Mouse (Mus musculus) heart, embryonic 15.5 days (tissue): Measurements from ENCODE around the gene Flii. TPM values are rescaled to one million over a fixed set of nuclear protein-coding genes. Genes with fewer than 3 reads are reported as not detected.
A peak's percentile ranks its signal among the peaks of the same experiment; 100 is the strongest.

ENCODE experiments used
- ATAC-seq: fragments of 200-750 bp; cut with Nextera tagmentation; replicated peaks from 2 replicates; pipeline ENCODE4 v1.8.0; 2017; ENCODE audit warnings: low read depth, moderate TSS enrichment; ENCODE audit not compliant: insufficient number of reproducible peaks, insufficient read depth, low FRiP score
- H3K27ac ChIP-seq: fragments of 300-500 bp; sonication (generic); 2 replicates; pipeline ENCODE4 v1.5.1; 2015; ENCODE audit warnings: mild to moderate bottlenecking, inconsistent platforms
- H3K27me3 ChIP-seq: fragments of 300-500 bp; sonication (generic); 2 replicates; pipeline ENCODE4 v1.6.1; 2015; ENCODE audit warnings: inconsistent platforms
- H3K36me3 ChIP-seq: fragments of 300-500 bp; sonication (generic); 2 replicates; pipeline ENCODE4 v1.6.1; 2015; ENCODE audit warnings: mild to moderate bottlenecking, inconsistent platforms
- H3K4me1 ChIP-seq: fragments of 300-500 bp; sonication (generic); replicated peaks from 2 replicates; pipeline ENCODE4 v1.6.1; 2015; ENCODE audit warnings: inconsistent platforms
- H3K4me2 ChIP-seq: fragments of 300-500 bp; sonication (generic); 2 replicates; pipeline ENCODE4 v1.6.1; 2015; ENCODE audit warnings: inconsistent platforms, mild to moderate bottlenecking, moderate library complexity
- H3K4me3 ChIP-seq: fragments of 300-500 bp; sonication (generic); 2 replicates; pipeline ENCODE4 v1.5.1; 2015; ENCODE audit warnings: mild to moderate bottlenecking, inconsistent platforms
- H3K9ac ChIP-seq: fragments of 300-500 bp; sonication (generic); 2 replicates; pipeline ENCODE4 v1.6.1; 2015; ENCODE audit warnings: mild to moderate bottlenecking, inconsistent platforms
- H3K9me3 ChIP-seq: fragments of 300-500 bp; sonication (generic); replicated peaks from 2 replicates; pipeline ENCODE4 v1.6.1; 2016; ENCODE audit warnings: inconsistent platforms
- WGBS: fragments of 180-500 bp; shearing (Covaris S2); methylation state at CpG from one replicate; pipeline ENCODE4 v1.1.7; 2015; ENCODE audit warnings: mixed read lengths; 5-methylcytosine and 5-hydroxymethylcytosine counted together
- microRNA-seq: library from miRNA; unstranded; fragments of <30 nt; microRNA quantifications from one replicate; pipeline ENCODE4, GENCODE M21; 2016
- polyA plus RNA-seq: library from polyadenylated mRNA; unstranded; fragments of >200 nt; fragmentation: Nextera tagmentation; extraction: Ambion mirVana; gene quantifications from 2 replicates; pipeline ENCODE4 v1.2.1, GENCODE M21; 2015

Gene Flii
- polyA plus RNA-seq, 1 experiment from 2014 or later, result 66.3 TPM

GRCm38 (mm10) chr11:60703131-60703530, 23.9 kb downstream of the Flii start:
- Histone ChIP-seq H3K27me3 (no peaks in the 10 kb centered on the region), H3K4me1 (peaks cover 43% of the 10 kb centered on the region), H3K9me3 (no peaks in the 10 kb centered on the region), H3K36me3 (peaks cover 29% of the 10 kb centered on the region), H3K9ac (no peak overlapping the region), H3K4me3 (no peak overlapping the region), H3K27ac (no peak overlapping the region), H3K4me2 (no peak overlapping the region)
- 36% methylated on average over 4 of the region's 4 CpGs for WGBS
- ATAC-seq, result no peak

- Histone ChIP-seq H3K9me3 (no peaks in the 10 kb centered on the region), H3K9ac (no peak overlapping the region), H3K36me3 (peaks cover 14% of the 10 kb centered on the region), H3K27ac (no peak overlapping the region), H3K4me2 (no peak overlapping the region), H3K27me3 (no peaks in the 10 kb centered on the region), H3K4me1 (peaks cover 34% of the 10 kb centered on the region), H3K4me3 (no peak overlapping the region)
- ATAC-seq, result no peak
- 77% methylated on average over 4 of the region's 4 CpGs for WGBS
Measured at GRCm38 (mm10) chr11:60701611-60702010, 25.5 kb downstream of the Flii start.

- WGBS, result 26% methylated on average over 12 of the region's 12 CpGs
Measured at GRCm38 (mm10) chr11:60700320-60701185, 26.5 kb downstream of the Flii start.

DNA sequence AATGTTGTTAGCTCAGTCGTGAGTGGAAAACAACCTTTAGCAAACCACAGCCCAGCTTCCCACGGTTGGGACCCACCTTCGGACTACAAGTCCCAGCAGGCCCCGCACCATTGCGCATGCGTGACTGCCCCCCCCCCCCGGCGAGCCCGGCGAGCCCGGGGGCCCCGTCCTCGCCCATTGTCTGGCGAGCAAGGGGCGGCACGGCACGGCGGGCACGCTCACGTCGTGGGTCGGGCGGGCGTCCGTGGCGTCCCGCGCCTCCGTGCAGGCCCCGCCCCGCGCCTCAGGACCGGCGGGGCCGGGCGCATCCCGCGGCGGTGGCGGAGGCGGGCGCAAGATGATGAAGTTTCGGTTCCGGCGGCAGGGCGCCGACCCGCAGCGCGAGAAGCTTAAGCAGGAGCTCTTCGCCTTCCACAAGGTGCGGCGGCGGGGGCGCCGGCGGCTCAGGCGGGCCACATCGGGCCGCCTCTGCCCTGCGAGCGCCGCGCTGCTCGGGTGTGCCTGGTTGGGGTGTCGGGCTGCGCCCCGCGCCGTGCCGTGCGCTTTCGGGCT, 27.5 kb downstream of the Flii start, which contains the start of gene Llgl1:
Gene Llgl1 (plus strand): TSS at position 200 of the 552 bp plus-strand sequence.
- H3K27ac ChIP-seq, result peak within 1 kb of the TSS; percentile 93
- no peaks in the 10 kb centered on the region for H3K27me3 ChIP-seq
- peaks cover 34% of the 10 kb centered on the region for H3K4me1 ChIP-seq
- H3K9ac ChIP-seq, result peak within 1 kb of the TSS; percentile 79
- H3K9me3 ChIP-seq, result no peaks in the 10 kb centered on the region
- H3K36me3 ChIP-seq, result no peaks in the 10 kb centered on the region
- H3K4me2 ChIP-seq, result peak within 1 kb of the TSS; percentile 78
- ATAC-seq, result peak; percentile 92
- under 1% methylated on average over 67 of the region's 73 CpGs for WGBS
- peak within 1 kb of the TSS; percentile 75 for H3K4me3 ChIP-seq

More at GRCm38 (mm10) chr11:60700320-60701185, 26.5 kb downstream of the Flii start:
- Histone ChIP-seq H3K4me3 (peak overlapping the region; percentile 75), H3K36me3 (peaks cover 4% of the 10 kb centered on the region; the same call in 1 of the 2 replicates), H3K4me2 (peak overlapping the region; percentile 78), H3K27ac (peak overlapping the region; percentile 93), H3K9ac (peak overlapping the region; percentile 79), H3K27me3 (no peaks in the 10 kb centered on the region), H3K4me1 (peaks cover 34% of the 10 kb centered on the region), H3K9me3 (no peaks in the 10 kb centered on the region)
- ATAC-seq, result no peak

DNA sequence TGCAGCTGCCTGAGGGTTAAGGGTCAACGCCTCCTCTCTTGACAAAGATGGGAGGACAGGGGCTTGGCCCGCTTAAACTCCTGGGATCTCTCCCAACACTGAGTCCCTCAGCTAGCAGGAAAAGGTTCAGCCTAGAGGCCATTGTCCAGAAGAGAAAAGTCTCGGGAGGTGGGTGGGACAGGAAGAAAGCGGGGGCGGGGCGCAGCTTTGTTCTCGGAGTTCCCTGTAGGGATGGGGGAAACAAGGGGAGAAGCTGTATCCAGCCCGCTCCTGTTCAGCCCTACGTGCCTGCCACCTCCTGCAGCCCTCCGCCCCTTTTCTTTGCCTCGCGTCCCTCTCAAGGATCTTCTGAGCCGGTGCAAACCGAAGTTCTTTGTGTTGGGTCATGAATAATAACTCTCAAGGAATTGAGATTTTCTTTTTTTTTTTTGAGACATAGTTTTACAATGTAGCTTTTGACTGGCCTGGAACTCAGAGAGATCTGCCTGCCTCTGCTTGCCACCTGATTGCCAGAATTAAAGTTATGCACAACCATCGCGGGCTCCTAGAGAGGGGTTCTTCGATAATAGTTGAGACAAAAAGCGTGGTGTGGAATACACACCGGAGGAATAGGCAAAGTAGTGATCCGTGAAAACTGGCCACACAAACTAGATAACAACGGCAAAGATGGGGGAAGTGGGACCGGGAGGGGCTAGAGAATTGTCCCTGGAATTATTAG, 28.1 kb downstream of the Flii start:
- H3K27ac ChIP-seq, result peak overlapping the region; percentile 93
- ATAC-seq, result peak; percentile 47
- peak overlapping the region; percentile 75 for H3K4me3 ChIP-seq
- peaks cover 34% of the 10 kb centered on the region for H3K4me1 ChIP-seq
- H3K27me3 ChIP-seq, result no peaks in the 10 kb centered on the region
- H3K36me3 ChIP-seq, result no peaks in the 10 kb centered on the region
- H3K9ac ChIP-seq, result peak overlapping the region; percentile 79
- no peaks in the 10 kb centered on the region for H3K9me3 ChIP-seq
- WGBS, result 4% methylated on average over 22 of the region's 22 CpGs
- peak overlapping the region; percentile 78 for H3K4me2 ChIP-seq

DNA sequence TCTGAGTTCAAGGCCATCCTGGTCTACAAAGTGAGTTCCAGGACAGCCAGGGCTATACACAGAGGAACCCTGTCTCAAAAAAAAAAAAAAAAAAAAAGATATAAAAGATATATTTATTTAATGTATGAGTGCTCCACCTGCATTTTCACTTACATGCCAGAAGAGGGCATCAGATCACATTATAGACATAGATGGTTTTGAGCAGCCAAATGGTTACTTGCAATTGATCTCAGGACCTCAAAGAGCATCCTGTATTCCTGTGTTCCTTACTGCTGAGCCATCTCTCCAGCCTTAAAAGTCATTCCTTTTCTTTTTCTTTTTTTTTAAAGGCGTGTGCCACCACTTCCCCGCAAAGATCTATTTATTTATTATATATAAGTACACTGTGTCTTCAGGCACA, 29.5 kb downstream of the Flii start:
- H3K4me1 ChIP-seq, result peaks cover 22% of the 10 kb centered on the region
- WGBS, result 64% methylated on average over 2 of the region's 2 CpGs
- no peaks in the 10 kb centered on the region for H3K36me3 ChIP-seq
- H3K27ac ChIP-seq, result no peak overlapping the region
- no peak overlapping the region for H3K4me3 ChIP-seq
- H3K9me3 ChIP-seq, result no peaks in the 10 kb centered on the region
- no peaks in the 10 kb centered on the region for H3K27me3 ChIP-seq
- no peak overlapping the region for H3K9ac ChIP-seq
- no peak for ATAC-seq
- H3K4me2 ChIP-seq, result no peak overlapping the region

DNA sequence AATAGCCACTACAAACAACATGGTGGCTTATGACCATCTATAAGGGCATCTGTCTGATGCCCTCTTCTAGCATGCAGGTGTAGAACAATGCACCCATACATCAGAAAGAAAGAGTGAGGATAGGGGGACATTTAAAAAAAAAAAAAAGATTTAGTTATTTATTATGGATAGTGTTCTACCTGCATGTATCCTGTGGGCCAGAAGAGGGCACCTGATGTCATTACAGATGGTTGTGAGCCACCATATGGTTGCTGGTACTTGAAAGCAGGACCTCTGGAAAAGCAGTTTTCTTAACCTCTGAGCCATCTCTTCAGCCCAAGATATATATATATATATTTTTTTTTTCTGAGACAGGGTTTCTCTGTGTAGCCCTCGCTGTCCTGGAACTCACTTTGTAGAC, 30.9 kb downstream of the Flii start:
- Histone ChIP-seq H3K9me3 (no peaks in the 10 kb centered on the region), H3K27me3 (no peaks in the 10 kb centered on the region), H3K27ac (no peak overlapping the region), H3K4me2 (no peak overlapping the region), H3K36me3 (no peaks in the 10 kb centered on the region), H3K4me3 (no peak overlapping the region), H3K9ac (no peak overlapping the region), H3K4me1 (peaks cover 16% of the 10 kb centered on the region)
- ATAC-seq, result no peak
- 59% methylated on average over 1 of the region's 1 CpGs for WGBS

Small RNA genes within 50 kb of the gene (microRNA-seq; reads per million reads assigned to microRNA genes)
- 3.4 reads per million, percentile 12 among the genes with 10 or more reads in this experiment for gene Mir5100

Other genes with a start within 250 kb of the Flii start
- 36.8 and 39.1 TPM in 2 replicates for gene Alkbh5, start 190.9 kb downstream of the Flii start, polyA plus RNA-seq
- 25.2 and 35.4 TPM in 2 replicates for gene Llgl1, start 27.5 kb downstream of the Flii start, polyA plus RNA-seq
- 16.5 and 18.1 TPM in 2 replicates for gene Mief2, start 1.1 kb upstream of the Flii start, polyA plus RNA-seq
- 7.4 and 11.0 TPM in 2 replicates for gene Top3a, start 50.1 kb upstream of the Flii start, polyA plus RNA-seq
- 3.2 and 4.7 TPM in 2 replicates for gene Smcr8, start 50.3 kb upstream of the Flii start, polyA plus RNA-seq
- 35.7 and 42.0 TPM in 2 replicates for gene Shmt1, start 84.5 kb upstream of the Flii start, polyA plus RNA-seq
- gene Dhrs7b, start 103.4 kb upstream of the Flii start, polyA plus RNA-seq, result 26.8 and 30.4 TPM in 2 replicates
- gene Tmem11, start 152.0 kb upstream of the Flii start, polyA plus RNA-seq, result 52.1 and 63.2 TPM in 2 replicates
- gene Natd1, start 187.5 kb upstream of the Flii start, polyA plus RNA-seq, result 11.9 and 22.3 TPM in 2 replicates
- 53.3 and 76.0 TPM in 2 replicates for gene Map2k3, start 204.8 kb upstream of the Flii start, polyA plus RNA-seq